Mouse (Mus musculus) testis, adult 2 months (tissue): ENCODE data around the gene Mis18a. TPM values are rescaled to one million over a fixed set of nuclear protein-coding genes. Genes with fewer than 3 reads are reported as not detected.

Experiments
- H3K27ac ChIP-seq: fragments of 200-500 bp; 2 replicates; pipeline ENCODE4 v1.5.1; 2012; ENCODE audit warnings: low read depth, low read length; ENCODE audit not compliant: control insufficient read depth, insufficient read depth
- H3K27me3 ChIP-seq: fragments of 200-500 bp; 2 replicates; pipeline ENCODE4 v1.6.1; 2012; ENCODE audit warnings: mild to moderate bottlenecking, low read length, moderate library complexity; ENCODE audit not compliant: control insufficient read depth, insufficient read depth
- H3K36me3 ChIP-seq: fragments of 200-500 bp; 2 replicates; pipeline ENCODE4 v1.6.1; 2012; ENCODE audit warnings: mild to moderate bottlenecking, low read length; ENCODE audit not compliant: control insufficient read depth, insufficient read depth
- H3K4me1 ChIP-seq: fragments of 200-500 bp; 2 replicates; pipeline ENCODE4 v1.6.1; 2012; ENCODE audit warnings: low read length; ENCODE audit not compliant: control insufficient read depth, insufficient read depth
- H3K4me3 ChIP-seq: fragments of 200-500 bp; 2 replicates; pipeline ENCODE4 v1.5.1; 2012; ENCODE audit warnings: low read depth, mild to moderate bottlenecking, low read length, moderate library complexity, mixed read lengths; ENCODE audit not compliant: control insufficient read depth
- CTCF ChIP-seq: fragments of 200-500 bp; IDR thresholded peaks from 2 replicates; pipeline ENCODE4 v1.5.1; 2012; ENCODE audit warnings: low read depth, mild to moderate bottlenecking, inconsistent platforms, low read length, moderate library complexity; ENCODE audit not compliant: control insufficient read depth, insufficient read depth, insufficient replicate concordance
- POLR2A ChIP-seq: fragments of 200-500 bp; IDR thresholded peaks from 2 replicates; pipeline ENCODE4 v1.6.1; 2012; ENCODE audit warnings: low read depth, mild to moderate bottlenecking, inconsistent platforms, low read length, moderate library complexity; ENCODE audit not compliant: control insufficient read depth
- polyA plus RNA-seq: library from polyadenylated mRNA; depleted of rRNA; stranded (reverse); fragments of >200 nt; gene quantifications from 2 replicates; pipeline ENCODE4 v1.2.3, GENCODE M21; 2012

Mis18a gene
- polyA plus RNA-seq, 1 experiment = 18.6 TPM

GRCm38 (mm10) chr16:90696306-90696705 is 30.9 kb downstream of the Mis18a start:
- Histone ChIP-seq H3K36me3 (no peaks in the 10 kb centered on the region), H3K4me3 (peak overlapping the region; percentile 41), H3K27ac (no peak overlapping the region), H3K27me3 (no peaks in the 10 kb centered on the region), H3K4me1 (peaks cover 6% of the 10 kb centered on the region)
- TF ChIP-seq POLR2A (no peak), CTCF (no peak)

- Histone ChIP-seq H3K27me3 (no peaks in the 10 kb centered on the region), H3K4me3 (no peak overlapping the region; the same call in 1 of the 2 replicates), H3K4me1 (peaks cover 4% of the 10 kb centered on the region), H3K36me3 (no peaks in the 10 kb centered on the region), H3K27ac (no peak overlapping the region)
- TF ChIP-seq POLR2A = no peak
- TF ChIP-seq CTCF = no peak
Measured at GRCm38 (mm10) chr16:90695121-90695520, 32.1 kb downstream of the Mis18a start.

- H3K4me1 ChIP-seq = peaks cover 4% of the 10 kb centered on the region
- H3K36me3 ChIP-seq = no peaks in the 10 kb centered on the region
- H3K27ac ChIP-seq = 0 out of 2 replicates have a peak overlapping the region, but pooled peaks have one; percentile 32
- TF ChIP-seq CTCF (peak; percentile 55; the same call in 1 of the 2 replicates), POLR2A (no peak)
- H3K4me3 ChIP-seq = no peak overlapping the region
- H3K27me3 ChIP-seq = no peaks in the 10 kb centered on the region
Measured at GRCm38 (mm10) chr16:90694719-90695118, 32.5 kb downstream of the Mis18a start.

- no peak overlapping the region for H3K4me3 ChIP-seq
- no peaks in the 10 kb centered on the region for H3K36me3 ChIP-seq
- peaks cover 4% of the 10 kb centered on the region for H3K4me1 ChIP-seq
- no peaks in the 10 kb centered on the region for H3K27me3 ChIP-seq
- TF ChIP-seq POLR2A = no peak
- TF ChIP-seq CTCF = no peak
- no peak overlapping the region for H3K27ac ChIP-seq
Measured at GRCm38 (mm10) chr16:90693625-90694024, 33.6 kb downstream of the Mis18a start.

- H3K27ac ChIP-seq = no peak overlapping the region
- H3K36me3 ChIP-seq = no peaks in the 10 kb centered on the region
- no peak overlapping the region for H3K4me3 ChIP-seq
- TF ChIP-seq CTCF (no peak), POLR2A (no peak)
- peaks cover 4% of the 10 kb centered on the region for H3K4me1 ChIP-seq
- H3K27me3 ChIP-seq = no peaks in the 10 kb centered on the region
Measured at GRCm38 (mm10) chr16:90692704-90693385, 34.4 kb downstream of the Mis18a start.

GRCm38 (mm10) chr16:90687687-90688263 is 39.4 kb downstream of the Mis18a start:
- Histone ChIP-seq H3K4me1 (peaks cover under 1% of the 10 kb centered on the region), H3K27me3 (no peaks in the 10 kb centered on the region), H3K36me3 (no peaks in the 10 kb centered on the region), H3K27ac (no peak overlapping the region), H3K4me3 (no peak overlapping the region)
- TF ChIP-seq CTCF (no peak), POLR2A (no peak)

- TF ChIP-seq CTCF = no peak
- TF ChIP-seq POLR2A = no peak
- no peak overlapping the region for H3K27ac ChIP-seq
- H3K27me3 ChIP-seq = no peaks in the 10 kb centered on the region
- no peak overlapping the region for H3K4me3 ChIP-seq
- H3K4me1 ChIP-seq = no peaks in the 10 kb centered on the region
- no peaks in the 10 kb centered on the region for H3K36me3 ChIP-seq
Measured at GRCm38 (mm10) chr16:90687011-90687410, 40.2 kb downstream of the Mis18a start.

GRCm38 (mm10) chr16:90684092-90684491 is 43.1 kb downstream of the Mis18a start:
- Histone ChIP-seq H3K27ac (no peak overlapping the region), H3K4me1 (peaks cover 7% of the 10 kb centered on the region), H3K36me3 (no peaks in the 10 kb centered on the region), H3K27me3 (no peaks in the 10 kb centered on the region), H3K4me3 (no peak overlapping the region)
- TF ChIP-seq CTCF (no peak), POLR2A (no peak)
